18 mouse cellular contexts compared by ENCODE assay signal in the genomic region with DNA sequence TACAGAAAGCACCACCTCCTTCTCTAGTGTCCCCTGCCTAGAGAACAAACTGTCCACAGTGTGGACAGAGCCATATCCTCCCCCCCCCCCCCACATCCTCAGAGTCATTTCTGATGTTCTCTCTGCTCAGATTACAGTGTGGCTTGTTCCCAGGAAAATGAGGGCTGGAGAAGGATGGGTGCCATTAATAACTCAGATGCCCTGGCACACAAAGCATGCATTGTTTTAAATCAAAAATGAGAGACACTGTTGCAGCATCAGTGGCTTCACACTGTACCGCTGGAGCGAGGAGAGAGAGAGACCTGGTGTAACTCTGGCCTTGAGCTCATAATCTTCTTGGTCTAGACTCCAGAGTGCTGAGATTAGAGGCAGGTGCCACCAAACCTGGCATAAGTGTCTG. TPM values are rescaled to one million over a fixed set of nuclear protein-coding genes. Genes with fewer than 3 reads are reported as not detected.
DNase-seq lines count a peak whose midpoint lies in the region; TF ChIP-seq lines count a peak whose summit lies in the region.
"Had no signal": no experiment of that assay in that cellular context is flagged by ENCODE, and none has a peak within 500 bp of the region (broad histone marks: within the 10 kb centered on the region; RNA-seq: fewer than 3 reads in every experiment).

No protein-coding gene starts in this region.

- TF ChIP-seq CTCF in gastrocnemius, adult 2 months (IDR thresholded peaks at IDR 0.05) = no peak

- DNase-seq in gastrocnemius, adult 2 months = peak; percentile 28
- no peak for DNase-seq in gastrocnemius, postnatal 10 days
- peak; percentile 75 for DNase-seq in retina, postnatal 1 day
- no peak for DNase-seq in retina, embryonic 14.5 days (ENCODE audit: low spot score)
- DNase-seq in Muller cell, postnatal 12 days (ENCODE audit: inconsistent ontology term) = peak; percentile 69
- DNase-seq in kidney, adult 9 months = no peak
- DNase-seq: adrenal gland, postnatal 10 days; cerebellum, adult 11 months; cerebellum, adult 2 months; cerebellum, adult 9-11 months; cerebellum, postnatal 25 days; forebrain, postnatal 0 days; heart, adult 11 months; kidney, adult 18-20 months had no signal

- no peak overlapping the region for H3K4me3 ChIP-seq in gastrocnemius, adult 2 months
- H3K4me3 ChIP-seq: embryonic facial prominence, embryonic 12.5 days; embryonic facial prominence, embryonic 15.5 days; hindbrain, embryonic 13.5 days had no signal

- intact Hi-C loops in gastrocnemius, adult 2 months (cut with DNase I) = loop anchor here (5.0 kb wide), 1 partner anchor 222 kb away; no protein-coding TSS in a partner anchor

- no peak overlapping the region for H3K27ac ChIP-seq in gastrocnemius, adult 2 months
- H3K27ac ChIP-seq: embryonic facial prominence, embryonic 12.5 days; embryonic facial prominence, embryonic 15.5 days; hindbrain, embryonic 13.5 days; hindbrain, postnatal 0 days had no signal

RNA-seq across cellular contexts. Expression of gene Zfand5, which starts 18.2 kb away (rescaled TPM):
- total RNA-seq in gastrocnemius, adult 2 months (2021) = 100 to 1,000 TPM; 216 to 335 TPM
- total RNA-seq in gastrocnemius, postnatal 10 days (2021) = 100 to 1,000 TPM; 174 to 176 TPM

Comparison
In these comparisons a context has a peak if more than half of its experiments do, and no peak if none do; other contexts are left out.
1. DNase-seq: peak in gastrocnemius, adult 2 months (single experiment), retina, postnatal 1 day (single experiment) and Muller cell, postnatal 12 days (single experiment); none in gastrocnemius, postnatal 10 days (single experiment), retina, embryonic 14.5 days (single experiment) and kidney, adult 9 months (single experiment).